Mouse (Mus musculus): ENCODE measurements around the gene Ccdc92. TPM values are rescaled to one million over a fixed set of nuclear protein-coding genes. Genes with fewer than 3 reads are reported as not detected.

Gene Ccdc92
- polyA plus RNA-seq, 1 experiment from 2014 or later = 38.7 TPM

GRCm38 (mm10) chr5:124896135-124896534 lies 33.9 kb upstream of the Ccdc92 start:
- Histone ChIP-seq H3K4me1 (ENCODE audit: control insufficient read depth, insufficient read depth, low read length) (peaks cover 6% of the 10 kb centered on the region; the same call in 1 of the 2 replicates), H3K27me3 (ENCODE audit: control insufficient read depth, insufficient read depth, low read length) (no peaks in the 10 kb centered on the region), H3K9ac (replicated peaks; ENCODE audit: low read length) (no peak overlapping the region), H3K4me3 (replicated peaks; ENCODE audit: low read depth, low read length) (no peak overlapping the region), H3K27ac (replicated peaks; ENCODE audit: low read depth, low read length) (no peak overlapping the region), H3K9me3 (ENCODE audit: control insufficient read depth, low read length) (no peaks in the 10 kb centered on the region), H3K36me3 (ENCODE audit: control insufficient read depth, insufficient read depth, low read length) (no peaks in the 10 kb centered on the region), H3K4me2 (ENCODE audit: low read length) (no peak overlapping the region)
- no peak for ATAC-seq (ENCODE audit: low FRiP score, low TSS enrichment)
- WGBS = 47% methylated on average over 8 of the region's 8 CpGs
- DNase-seq = no peak

DNA sequence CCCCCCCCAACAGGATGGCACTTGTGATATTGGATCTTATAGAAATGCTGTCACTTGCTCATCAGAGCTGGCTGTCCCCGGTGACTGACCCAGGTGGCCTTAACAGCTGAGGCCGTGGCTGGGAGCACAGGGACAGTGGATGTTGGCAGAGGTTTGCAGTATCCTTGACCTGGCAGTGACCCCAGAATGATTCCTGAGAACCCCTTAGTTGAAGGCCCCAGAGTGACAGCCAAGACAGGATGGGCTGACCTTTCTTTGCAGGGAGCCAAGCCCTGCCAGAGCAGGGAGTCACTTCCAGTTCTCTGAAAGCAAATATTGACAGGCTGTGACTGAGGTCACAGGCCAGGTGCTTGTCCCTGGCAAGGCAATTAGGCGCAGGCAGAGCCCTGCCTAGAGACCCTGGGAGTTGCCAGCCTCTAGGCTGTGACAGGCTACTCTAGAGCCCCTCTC lies 29.7 kb upstream of the Ccdc92 start:
- DNase-seq (no peak), ATAC-seq (ENCODE audit: low FRiP score, low TSS enrichment) (no peak)
- Histone ChIP-seq H3K27me3 (ENCODE audit: control insufficient read depth, insufficient read depth, low read length) (no peaks in the 10 kb centered on the region), H3K27ac (replicated peaks; ENCODE audit: low read depth, low read length) (no peak overlapping the region), H3K4me2 (ENCODE audit: low read length) (no peak overlapping the region), H3K4me1 (ENCODE audit: control insufficient read depth, insufficient read depth, low read length) (no peaks in the 10 kb centered on the region), H3K9me3 (ENCODE audit: control insufficient read depth, low read length) (no peaks in the 10 kb centered on the region), H3K9ac (replicated peaks; ENCODE audit: low read length) (no peak overlapping the region), H3K36me3 (ENCODE audit: control insufficient read depth, insufficient read depth, low read length) (peaks cover 17% of the 10 kb centered on the region), H3K4me3 (replicated peaks; ENCODE audit: low read depth, low read length) (no peak overlapping the region)
- WGBS = 60% methylated on average over 3 of the region's 3 CpGs

GRCm38 (mm10) chr5:124888661-124889060 lies 26.4 kb upstream of the Ccdc92 start:
- H3K4me3 ChIP-seq (replicated peaks; ENCODE audit: low read depth, low read length) = no peak overlapping the region
- H3K4me2 ChIP-seq (ENCODE audit: low read length) = no peak overlapping the region
- DNase-seq = no peak
- WGBS = 95% methylated on average over 8 of the region's 8 CpGs
- no peaks in the 10 kb centered on the region for H3K4me1 ChIP-seq (ENCODE audit: control insufficient read depth, insufficient read depth, low read length)
- H3K27ac ChIP-seq (replicated peaks; ENCODE audit: low read depth, low read length) = no peak overlapping the region
- H3K9me3 ChIP-seq (ENCODE audit: control insufficient read depth, low read length) = no peaks in the 10 kb centered on the region
- no peak overlapping the region for H3K9ac ChIP-seq (replicated peaks; ENCODE audit: low read length)
- ATAC-seq (ENCODE audit: low FRiP score, low TSS enrichment) = no peak
- peaks cover 50% of the 10 kb centered on the region for H3K36me3 ChIP-seq (ENCODE audit: control insufficient read depth, insufficient read depth, low read length)
- H3K27me3 ChIP-seq (ENCODE audit: control insufficient read depth, insufficient read depth, low read length) = no peaks in the 10 kb centered on the region

DNA sequence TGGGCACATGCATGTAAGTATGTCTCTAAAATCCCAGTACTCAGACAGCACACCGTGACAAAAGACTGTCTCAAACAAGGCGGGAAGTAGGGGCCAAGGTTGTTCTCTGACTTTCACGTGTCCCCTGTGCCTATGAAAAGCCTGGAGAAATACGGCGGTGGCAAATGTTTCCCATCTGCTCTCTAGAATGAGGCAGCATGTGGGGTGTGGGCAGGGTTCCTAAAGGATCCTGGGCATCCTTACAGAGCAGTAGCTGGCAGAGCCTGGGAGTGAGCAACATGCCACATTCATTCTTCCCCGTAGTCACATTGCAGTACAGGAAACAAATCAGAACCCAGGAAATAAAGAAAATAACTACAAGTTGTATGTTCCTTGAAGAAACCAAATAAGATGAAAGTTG lies 21.7 kb upstream of the Ccdc92 start:
- Histone ChIP-seq H3K27me3 (ENCODE audit: control insufficient read depth, insufficient read depth, low read length) (no peaks in the 10 kb centered on the region), H3K4me3 (replicated peaks; ENCODE audit: low read depth, low read length) (no peak overlapping the region), H3K4me1 (ENCODE audit: control insufficient read depth, insufficient read depth, low read length) (no peaks in the 10 kb centered on the region), H3K27ac (replicated peaks; ENCODE audit: low read depth, low read length) (no peak overlapping the region), H3K9me3 (ENCODE audit: control insufficient read depth, low read length) (no peaks in the 10 kb centered on the region), H3K4me2 (ENCODE audit: low read length) (no peak overlapping the region), H3K36me3 (ENCODE audit: control insufficient read depth, insufficient read depth, low read length) (peaks cover 74% of the 10 kb centered on the region), H3K9ac (replicated peaks; ENCODE audit: low read length) (no peak overlapping the region)
- DNase-seq (no peak), ATAC-seq (ENCODE audit: low FRiP score, low TSS enrichment) (no peak)
- 86% methylated on average over 6 of the region's 6 CpGs for WGBS

DNA sequence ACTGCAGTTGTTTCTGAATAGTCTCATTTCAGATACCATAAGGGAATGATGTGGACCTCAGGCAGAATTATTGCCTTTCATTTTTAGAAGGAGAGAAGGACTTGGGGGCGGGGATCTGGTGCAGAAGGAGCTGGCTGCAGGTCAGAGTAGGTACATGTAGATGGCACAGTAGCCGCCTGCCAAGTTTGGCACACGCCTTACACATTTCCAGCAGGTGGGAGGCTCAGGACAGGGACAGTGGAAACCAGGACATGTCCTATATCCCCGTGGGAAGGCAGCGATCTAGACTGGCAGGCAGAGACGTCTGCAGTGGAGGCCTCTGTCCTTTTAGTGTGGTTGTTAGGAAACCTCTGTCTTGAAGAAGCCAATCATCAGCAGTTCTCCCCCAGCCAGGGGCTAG lies 17.6 kb upstream of the Ccdc92 start:
- H3K4me3 ChIP-seq (replicated peaks; ENCODE audit: low read depth, low read length) = no peak overlapping the region
- 87% methylated on average over 6 of the region's 6 CpGs for WGBS
- H3K9me3 ChIP-seq (ENCODE audit: control insufficient read depth, low read length) = no peaks in the 10 kb centered on the region

GRCm38 (mm10) chr5:124879251-124879650 lies 17.0 kb upstream of the Ccdc92 start:
- no peak for ATAC-seq (ENCODE audit: low FRiP score, low TSS enrichment)
- no peak overlapping the region for H3K9ac ChIP-seq (replicated peaks; ENCODE audit: low read length)
- H3K4me3 ChIP-seq (replicated peaks; ENCODE audit: low read depth, low read length) = no peak overlapping the region
- no peaks in the 10 kb centered on the region for H3K9me3 ChIP-seq (ENCODE audit: control insufficient read depth, low read length)
- H3K27me3 ChIP-seq (ENCODE audit: control insufficient read depth, insufficient read depth, low read length) = no peaks in the 10 kb centered on the region
- no peak overlapping the region for H3K27ac ChIP-seq (replicated peaks; ENCODE audit: low read depth, low read length)
- peaks cover 43% of the 10 kb centered on the region for H3K36me3 ChIP-seq (ENCODE audit: control insufficient read depth, insufficient read depth, low read length)
- DNase-seq = no peak
- no peaks in the 10 kb centered on the region for H3K4me1 ChIP-seq (ENCODE audit: control insufficient read depth, insufficient read depth, low read length)
- H3K4me2 ChIP-seq (ENCODE audit: low read length) = no peak overlapping the region
- WGBS = 92% methylated on average over 4 of the region's 4 CpGs

More for the DNA sequence above, 17.6 kb upstream of the Ccdc92 start:
- DNase-seq = no peak
- peaks cover 49% of the 10 kb centered on the region for H3K36me3 ChIP-seq (ENCODE audit: control insufficient read depth, insufficient read depth, low read length)
- H3K27ac ChIP-seq (replicated peaks; ENCODE audit: low read depth, low read length) = no peak overlapping the region
- H3K27me3 ChIP-seq (ENCODE audit: control insufficient read depth, insufficient read depth, low read length) = no peaks in the 10 kb centered on the region
- no peak for ATAC-seq (ENCODE audit: low FRiP score, low TSS enrichment)
- H3K4me1 ChIP-seq (ENCODE audit: control insufficient read depth, insufficient read depth, low read length) = no peaks in the 10 kb centered on the region
- H3K9ac ChIP-seq (replicated peaks; ENCODE audit: low read length) = no peak overlapping the region
- H3K4me2 ChIP-seq (ENCODE audit: low read length) = no peak overlapping the region

GRCm38 (mm10) chr5:124873890-124874601 lies 11.8 kb upstream of the Ccdc92 start:
- H3K27ac ChIP-seq (replicated peaks; ENCODE audit: low read depth, low read length) = no peak overlapping the region
- no peak overlapping the region for H3K9ac ChIP-seq (replicated peaks; ENCODE audit: low read length)
- H3K27me3 ChIP-seq (ENCODE audit: control insufficient read depth, insufficient read depth, low read length) = no peaks in the 10 kb centered on the region
- peaks cover 20% of the 10 kb centered on the region; the same call in 1 of the 2 replicates for H3K36me3 ChIP-seq (ENCODE audit: control insufficient read depth, insufficient read depth, low read length)
- 90% methylated on average over 6 of the region's 6 CpGs for WGBS
- ATAC-seq (ENCODE audit: low FRiP score, low TSS enrichment) (no peak), DNase-seq (no peak)
- H3K4me2 ChIP-seq (ENCODE audit: low read length) = no peak overlapping the region
- no peak overlapping the region for H3K4me3 ChIP-seq (replicated peaks; ENCODE audit: low read depth, low read length)
- H3K9me3 ChIP-seq (ENCODE audit: control insufficient read depth, low read length) = no peaks in the 10 kb centered on the region
- no peaks in the 10 kb centered on the region for H3K4me1 ChIP-seq (ENCODE audit: control insufficient read depth, insufficient read depth, low read length)

- WGBS = 87% methylated on average over 3 of the region's 3 CpGs
- H3K9me3 ChIP-seq (ENCODE audit: control insufficient read depth, low read length) = no peaks in the 10 kb centered on the region
- H3K9ac ChIP-seq (replicated peaks; ENCODE audit: low read length) = no peak overlapping the region
- H3K4me3 ChIP-seq (replicated peaks; ENCODE audit: low read depth, low read length) = no peak overlapping the region
- no peak for ATAC-seq (ENCODE audit: low FRiP score, low TSS enrichment)
- 0 out of 2 replicates have a peak, but pooled peaks cover 4% of the 10 kb centered on the region for H3K4me1 ChIP-seq (ENCODE audit: control insufficient read depth, insufficient read depth, low read length)
- no peak overlapping the region for H3K4me2 ChIP-seq (ENCODE audit: low read length)
- no peak overlapping the region for H3K27ac ChIP-seq (replicated peaks; ENCODE audit: low read depth, low read length)
- H3K27me3 ChIP-seq (ENCODE audit: control insufficient read depth, insufficient read depth, low read length) = no peaks in the 10 kb centered on the region
- no peak for DNase-seq
- peaks cover 17% of the 10 kb centered on the region; the same call in 1 of the 2 replicates for H3K36me3 ChIP-seq (ENCODE audit: control insufficient read depth, insufficient read depth, low read length)
These were observed 10.9 kb upstream of the Ccdc92 start for GRCm38 (mm10) chr5:124873096-124873495.

GRCm38 (mm10) chr5:124872033-124872432 lies 9.8 kb upstream of the Ccdc92 start:
- DNase-seq (no peak), ATAC-seq (ENCODE audit: low FRiP score, low TSS enrichment) (no peak)
- 0 out of 2 replicates have a peak, but pooled peaks cover 4% of the 10 kb centered on the region for H3K4me1 ChIP-seq (ENCODE audit: control insufficient read depth, insufficient read depth, low read length)
- no peak overlapping the region for H3K27ac ChIP-seq (replicated peaks; ENCODE audit: low read depth, low read length)
- H3K9ac ChIP-seq (replicated peaks; ENCODE audit: low read length) = no peak overlapping the region
- peaks cover 17% of the 10 kb centered on the region; the same call in 1 of the 2 replicates for H3K36me3 ChIP-seq (ENCODE audit: control insufficient read depth, insufficient read depth, low read length)
- H3K27me3 ChIP-seq (ENCODE audit: control insufficient read depth, insufficient read depth, low read length) = no peaks in the 10 kb centered on the region
- H3K9me3 ChIP-seq (ENCODE audit: control insufficient read depth, low read length) = no peaks in the 10 kb centered on the region
- H3K4me2 ChIP-seq (ENCODE audit: low read length) = no peak overlapping the region
- H3K4me3 ChIP-seq (replicated peaks; ENCODE audit: low read depth, low read length) = no peak overlapping the region
- 81% methylated on average over 2 of the region's 2 CpGs for WGBS
